Mouse (Mus musculus) myocyte (in vitro differentiated cells): ENCODE results near the gene Tex21. TPM values are rescaled to one million over a fixed set of nuclear protein-coding genes. Genes with fewer than 3 reads are reported as not detected.

ENCODE experiments used
- H3K27me3 ChIP-seq: one replicate; pipeline ENCODE4 v1.6.1; 2011; ENCODE audit not compliant: control insufficient read depth, insufficient read depth, insufficient read length
- H3K36me3 ChIP-seq: one replicate; pipeline ENCODE4 v1.6.1; 2011; ENCODE audit not compliant: control insufficient read depth, insufficient read depth
- H3K4me2 ChIP-seq: one replicate; pipeline ENCODE4 v1.6.1; 2011; ENCODE audit warnings: low read depth, control low read depth
- H3K4me3 ChIP-seq: one replicate; pipeline ENCODE4 v1.5.1; 2011; ENCODE audit warnings: mild to moderate bottlenecking, control low read depth, moderate library complexity
- H3K79me2 ChIP-seq: one replicate; pipeline ENCODE4 v1.6.1; 2011; ENCODE audit not compliant: control insufficient read depth, insufficient read depth
- H3ac ChIP-seq: one replicate; pipeline ENCODE4 v1.6.1; 2011; ENCODE audit not compliant: control insufficient read depth, insufficient read length
- CEBPB ChIP-seq: IDR thresholded peaks from 2 replicates; pipeline ENCODE4 v1.6.1; 2011; ENCODE audit warnings: mild to moderate bottlenecking, moderate library complexity; ENCODE audit not compliant: poor library complexity, insufficient read depth, severe bottlenecking
- E2F4 ChIP-seq: IDR thresholded peaks from one replicate; pipeline ENCODE4 v1.6.1; 2011; ENCODE audit warnings: mild to moderate bottlenecking, control low read depth, moderate library complexity; ENCODE audit not compliant: insufficient read depth
- MAX ChIP-seq: IDR thresholded peaks from one replicate; pipeline ENCODE4 v1.6.1; 2011; ENCODE audit warnings: low read depth, mild to moderate bottlenecking, control low read depth
- MYOD1 ChIP-seq, 3 experiments: IDR thresholded peaks; one replicate each; pipeline ENCODE4 v1.6.1; 2011; ENCODE audit warnings: control low read depth in 2 of 3, low read depth in 2 of 3, mild to moderate bottlenecking in 2 of 3, moderate library complexity in 1 of 3; ENCODE audit not compliant: insufficient read length in 2 of 3, control insufficient read depth in 1 of 3
- MYOG ChIP-seq, 3 experiments: IDR thresholded peaks; one replicate each; pipeline ENCODE4 v1.6.1; 2011; ENCODE audit warnings: control low read depth in 2 of 3, low read depth in 2 of 3, mild to moderate bottlenecking in 2 of 3; ENCODE audit not compliant: insufficient read length in 2 of 3, control insufficient read depth in 1 of 3, insufficient read depth in 1 of 3
- POLR2A ChIP-seq: IDR thresholded peaks from one replicate; pipeline ENCODE4 v1.6.1; 2011; ENCODE audit warnings: low read depth, mild to moderate bottlenecking, control low read depth, moderate library complexity; ENCODE audit not compliant: insufficient read length
- POLR2AphosphoS2 ChIP-seq: IDR thresholded peaks from one replicate; pipeline ENCODE4 v1.6.1; 2011; ENCODE audit warnings: low read depth, control low read depth; ENCODE audit not compliant: insufficient read length
- REST ChIP-seq: IDR thresholded peaks from one replicate; pipeline ENCODE4 v1.6.1; 2011; ENCODE audit warnings: mild to moderate bottlenecking, control low read depth, moderate library complexity; ENCODE audit not compliant: insufficient read depth, insufficient read length
- SRF ChIP-seq: IDR thresholded peaks from one replicate; pipeline ENCODE4 v1.6.1; 2011; ENCODE audit warnings: low read depth; ENCODE audit not compliant: control insufficient read depth, insufficient read length
- TCF12 ChIP-seq: IDR thresholded peaks from one replicate; pipeline ENCODE4 v1.6.1; 2011; ENCODE audit warnings: mild to moderate bottlenecking, control low read depth; ENCODE audit not compliant: poor library complexity, insufficient read depth, severe bottlenecking
- TCF3 ChIP-seq: IDR thresholded peaks from one replicate; pipeline ENCODE4 v1.6.1; 2011; ENCODE audit warnings: low read depth, control low read depth; ENCODE audit not compliant: insufficient read length
- USF1 ChIP-seq: IDR thresholded peaks from one replicate; pipeline ENCODE4 v1.6.1; 2011; ENCODE audit warnings: low read depth, mild to moderate bottlenecking, control low read depth, moderate library complexity
- polyA plus RNA-seq: library from polyadenylated mRNA; unstranded; fragments of >200 nt; fragmentation: generic; extraction: Trizol; gene quantifications from one replicate; pipeline ENCODE4 v1.2.1, GENCODE M21; 2012; ENCODE audit warnings: missing spikeins

The Tex21 gene
- polyA plus RNA-seq, 1 experiment: not detected

GRCm38 (mm10) chr12:76241084-76241483 lies 5.5 kb downstream of the Tex21 start:
- Histone ChIP-seq H3K36me3 (no peaks in the 10 kb centered on the region), H3ac (no peak overlapping the region), H3K4me2 (no peak overlapping the region), H3K27me3 (no peaks in the 10 kb centered on the region), H3K4me3 (no peak overlapping the region), H3K79me2 (no peaks in the 10 kb centered on the region)
- TF ChIP-seq E2F4: no peak
- no peak for TF ChIP-seq POLR2AphosphoS2
- no peak for TF ChIP-seq MYOD1 (IDR thresholded peaks at IDR 0.05; ENCODE audit: control insufficient read depth in 1 of 3, insufficient read length in 2 of 3, low read depth in 2 of 3)
- TF ChIP-seq POLR2A: no peak
- no peak for TF ChIP-seq MYOG (IDR thresholded peaks at IDR 0.05; ENCODE audit: control insufficient read depth in 1 of 3, insufficient read depth in 1 of 3, insufficient read length in 2 of 3, low read depth in 2 of 3)
- TF ChIP-seq SRF: no peak
- TF ChIP-seq MAX: no peak
- no peak for TF ChIP-seq REST
- TF ChIP-seq TCF12: no peak
- no peak for TF ChIP-seq TCF3
- no peak for TF ChIP-seq USF1
- no peak for TF ChIP-seq CEBPB

- Histone ChIP-seq H3K27me3 (no peaks in the 10 kb centered on the region), H3K4me3 (no peak overlapping the region), H3K36me3 (no peaks in the 10 kb centered on the region), H3ac (no peak overlapping the region), H3K4me2 (no peak overlapping the region), H3K79me2 (no peaks in the 10 kb centered on the region)
- TF ChIP-seq CEBPB (no peak), MYOD1 (IDR thresholded peaks at IDR 0.05; ENCODE audit: control insufficient read depth in 1 of 3, insufficient read length in 2 of 3, low read depth in 2 of 3) (no peak), MAX (no peak), MYOG (IDR thresholded peaks at IDR 0.05; ENCODE audit: control insufficient read depth in 1 of 3, insufficient read depth in 1 of 3, insufficient read length in 2 of 3, low read depth in 2 of 3) (no peak), POLR2A (no peak), E2F4 (no peak), TCF12 (no peak), SRF (no peak), POLR2AphosphoS2 (no peak), REST (no peak), TCF3 (no peak), USF1 (no peak)
These were observed 5.9 kb downstream of the Tex21 start for GRCm38 (mm10) chr12:76240670-76241069.

GRCm38 (mm10) chr12:76239839-76240571 lies 6.5 kb downstream of the Tex21 start:
- Histone ChIP-seq H3K4me3 (no peak overlapping the region), H3K79me2 (no peaks in the 10 kb centered on the region), H3K4me2 (no peak overlapping the region), H3K36me3 (no peaks in the 10 kb centered on the region), H3ac (no peak overlapping the region), H3K27me3 (no peaks in the 10 kb centered on the region)
- TF ChIP-seq SRF (no peak), REST (no peak), TCF12 (no peak), MYOG (IDR thresholded peaks at IDR 0.05; ENCODE audit: control insufficient read depth in 1 of 3, insufficient read depth in 1 of 3, insufficient read length in 2 of 3, low read depth in 2 of 3) (no peak), MYOD1 (IDR thresholded peaks at IDR 0.05; ENCODE audit: control insufficient read depth in 1 of 3, insufficient read length in 2 of 3, low read depth in 2 of 3) (no peak), USF1 (no peak), MAX (no peak)

- no peaks in the 10 kb centered on the region for H3K79me2 ChIP-seq
- no peak overlapping the region for H3K4me3 ChIP-seq
- TF ChIP-seq POLR2A: no peak
- TF ChIP-seq MAX: no peak
- no peak for TF ChIP-seq TCF3
- no peak for TF ChIP-seq E2F4
- no peak for TF ChIP-seq MYOG (IDR thresholded peaks at IDR 0.05; ENCODE audit: control insufficient read depth in 1 of 3, insufficient read depth in 1 of 3, insufficient read length in 2 of 3, low read depth in 2 of 3)
- TF ChIP-seq POLR2AphosphoS2: no peak
- TF ChIP-seq USF1: no peak
- no peak for TF ChIP-seq CEBPB
- no peak for TF ChIP-seq REST
- TF ChIP-seq TCF12: no peak
- no peak for TF ChIP-seq MYOD1 (IDR thresholded peaks at IDR 0.05; ENCODE audit: control insufficient read depth in 1 of 3, insufficient read length in 2 of 3, low read depth in 2 of 3)
- no peak for TF ChIP-seq SRF
These were observed 7.3 kb downstream of the Tex21 start for GRCm38 (mm10) chr12:76239145-76239838.

More at GRCm38 (mm10) chr12:76239145-76239838, 7.3 kb downstream of the Tex21 start:
- Histone ChIP-seq H3ac (no peak overlapping the region), H3K4me2 (no peak overlapping the region), H3K27me3 (no peaks in the 10 kb centered on the region), H3K36me3 (no peaks in the 10 kb centered on the region)
